Mouse (Mus musculus): Measurements from ENCODE around the gene Uggt1.

DNA sequence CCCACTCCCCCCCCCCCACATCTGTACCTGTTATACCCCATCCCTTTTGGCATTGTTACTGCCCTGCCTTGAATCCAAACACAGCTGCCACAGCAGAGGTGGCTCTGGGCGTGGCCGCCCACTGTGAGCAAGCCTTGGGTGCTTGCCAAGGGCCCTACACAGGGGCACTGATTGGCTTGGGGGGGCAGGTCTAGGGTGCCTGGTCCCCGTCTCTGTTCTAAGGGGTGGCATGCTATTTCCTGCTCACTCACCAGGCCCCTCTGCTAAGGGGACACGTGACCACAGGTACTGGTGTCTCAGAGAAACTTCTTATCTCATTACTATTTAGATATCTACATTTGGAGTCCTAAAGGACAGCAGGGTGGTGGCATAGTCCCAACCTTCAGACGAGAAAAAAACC, 28.0 kb upstream of the Uggt1 start:
- TF ChIP-seq CTCF (IDR thresholded peaks at IDR 0.05; ENCODE audit: low read depth) = no peak
- no peak for TF ChIP-seq EP300 (IDR thresholded peaks at IDR 0.05; ENCODE audit: low read depth)
